Mouse (Mus musculus) fibroblast of lung, adult 2 months (primary cell): ENCODE data around the gene Fgd2.

Experiments
- DNase-seq: peaks from one replicate; pipeline ENCODE4 v3.0.0-alpha.2; 2011; ENCODE audit warnings: low read depth

Gene Fgd2

GRCm38 (mm10) chr17:29425345-29425744, 64.6 kb downstream of the Fgd2 start:
- no peak for DNase-seq

GRCm38 (mm10) chr17:29428213-29428612, 67.5 kb downstream of the Fgd2 start:
- no peak for DNase-seq

DNA sequence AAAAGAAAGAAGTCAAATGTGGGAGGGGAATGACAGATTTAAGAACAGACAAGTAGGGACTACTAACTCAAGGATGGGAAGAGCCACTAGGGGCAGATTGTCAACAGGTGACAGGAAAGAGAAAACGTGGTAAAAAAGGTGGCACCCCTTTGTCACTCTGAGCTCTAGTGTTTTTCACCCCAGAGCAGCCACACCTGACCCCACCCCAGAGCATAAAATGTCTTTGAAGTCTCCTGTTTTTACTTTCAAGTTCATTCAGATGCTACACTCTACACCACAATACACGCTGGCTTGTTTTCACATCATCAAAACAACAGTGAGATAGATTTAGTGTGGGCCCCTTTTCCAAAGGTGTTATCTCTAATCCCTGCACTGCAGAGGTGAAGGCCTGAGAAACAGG, 68.1 kb downstream of the Fgd2 start:
- no peak for DNase-seq
